Mouse (Mus musculus) testis, adult 2 months (tissue): ENCODE measurements at regions not wholly inside any gene's neighbourhood (a gene's known extent, or its start where the extent isn't known, plus 50 kb on each side); places are given as distances from the start of the nearest gene placed in this dataset.

Experiments
- CTCF ChIP-seq: fragments of 200-500 bp; IDR thresholded peaks from 2 replicates; pipeline ENCODE4 v1.5.1; 2012; ENCODE audit warnings: low read depth, mild to moderate bottlenecking, inconsistent platforms, low read length, moderate library complexity; ENCODE audit not compliant: control insufficient read depth, insufficient read depth, insufficient replicate concordance
- POLR2A ChIP-seq: fragments of 200-500 bp; IDR thresholded peaks from 2 replicates; pipeline ENCODE4 v1.6.1; 2012; ENCODE audit warnings: low read depth, mild to moderate bottlenecking, inconsistent platforms, low read length, moderate library complexity; ENCODE audit not compliant: control insufficient read depth

- no peak for TF ChIP-seq CTCF
- TF ChIP-seq POLR2A, result no peak
Measured at GRCm38 (mm10) chr5:75283841-75284240, 131.7 kb downstream of the Pdgfra start.
